Mouse (Mus musculus): Measurements from ENCODE around the gene Zfp366.

Gene Zfp366

DNA sequence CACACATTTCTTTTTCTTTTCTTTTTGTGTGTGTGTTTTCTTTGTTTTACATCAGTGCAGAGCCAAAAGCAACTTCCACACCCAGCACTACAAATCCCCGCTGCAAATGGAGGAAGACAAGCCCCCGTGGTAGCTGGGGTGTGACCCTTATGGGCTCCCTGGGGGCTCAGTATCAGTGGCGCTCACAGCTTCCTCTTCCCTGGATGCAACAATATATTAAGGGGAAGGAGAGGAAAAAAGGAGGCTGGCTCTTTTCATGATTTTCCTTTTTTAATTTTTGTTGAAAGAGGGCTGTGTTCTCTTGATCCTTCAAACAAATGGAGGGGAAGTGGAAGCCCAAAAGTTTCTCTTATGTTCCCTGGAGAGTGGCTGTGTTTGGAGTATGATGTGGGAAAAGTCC, 70.2 kb downstream of the Zfp366 start:
- no peak for DNase-seq (ENCODE audit: low spot score)

DNA sequence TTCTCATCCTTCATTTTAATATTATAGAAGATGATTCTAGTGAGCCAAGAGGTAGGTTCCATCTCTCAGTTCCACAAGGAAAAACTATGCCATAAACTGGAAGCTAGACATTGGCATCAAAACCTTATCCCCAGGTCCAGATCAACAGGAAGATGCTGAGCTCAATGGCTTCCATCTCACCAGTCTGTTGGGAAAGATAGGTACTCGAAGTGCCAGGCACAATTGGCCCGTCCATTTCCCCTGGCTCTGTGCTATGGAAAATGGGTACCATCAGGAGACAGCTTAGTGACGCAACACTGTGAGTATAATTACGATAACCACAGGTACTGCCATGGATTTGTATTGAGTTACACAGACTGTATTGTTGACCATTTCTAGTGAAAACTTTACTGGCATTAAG, 72.3 kb downstream of the Zfp366 start:
- no peak for DNase-seq (ENCODE audit: low spot score)

DNA sequence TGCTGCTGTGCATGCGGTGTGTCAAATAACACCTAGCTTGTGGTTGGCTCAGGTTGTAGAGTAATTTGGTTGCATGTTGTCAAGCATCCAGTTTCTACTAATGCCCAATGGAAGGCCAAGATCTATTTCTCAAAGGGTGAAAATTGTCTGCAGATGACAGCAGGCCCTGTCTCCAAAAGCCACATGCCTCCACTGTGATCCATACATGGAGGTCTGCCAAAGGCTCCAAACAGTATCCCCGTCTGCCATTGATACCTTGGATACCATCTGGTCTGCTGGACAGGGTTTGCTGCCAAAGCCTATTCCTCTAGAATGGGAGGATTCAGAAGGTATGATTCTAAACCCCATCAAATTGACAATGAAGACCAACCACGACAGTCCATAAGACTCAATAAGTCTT, 74.1 kb downstream of the Zfp366 start:
- DNase-seq (ENCODE audit: low spot score) = no peak

DNA sequence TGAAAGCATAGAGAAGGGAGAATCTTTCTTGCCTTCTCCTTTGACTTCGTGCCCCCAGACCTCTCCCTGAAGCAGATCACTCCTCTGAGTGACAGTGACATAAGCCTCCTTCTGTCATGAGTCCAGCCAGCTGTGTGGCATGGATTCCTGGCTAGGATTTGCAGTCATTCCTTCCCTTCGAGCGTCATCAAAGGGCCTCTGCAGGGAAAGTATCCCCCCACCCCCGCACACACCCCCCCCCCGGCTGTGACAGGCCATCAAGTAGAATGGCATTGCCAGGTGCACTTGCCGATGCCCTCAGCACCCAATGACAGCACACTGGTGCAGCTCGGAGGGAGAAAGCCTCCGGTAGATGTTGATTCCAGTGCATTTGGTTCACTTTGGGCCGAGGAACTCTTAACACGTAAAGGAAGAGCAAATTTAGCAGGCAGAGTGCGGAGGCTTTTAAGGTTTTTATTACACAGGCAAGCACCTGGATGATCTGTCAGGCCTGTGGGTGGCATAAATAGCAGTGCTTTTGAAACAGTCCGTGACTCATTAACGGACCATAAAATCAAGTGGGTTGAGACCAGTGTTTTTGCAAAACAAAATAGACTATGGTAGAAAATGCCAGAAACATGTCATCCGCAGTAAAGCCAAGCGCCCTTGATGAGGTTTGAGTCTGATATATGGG, 75.0 kb downstream of the Zfp366 start:
- no peak for DNase-seq (ENCODE audit: low spot score)

DNA sequence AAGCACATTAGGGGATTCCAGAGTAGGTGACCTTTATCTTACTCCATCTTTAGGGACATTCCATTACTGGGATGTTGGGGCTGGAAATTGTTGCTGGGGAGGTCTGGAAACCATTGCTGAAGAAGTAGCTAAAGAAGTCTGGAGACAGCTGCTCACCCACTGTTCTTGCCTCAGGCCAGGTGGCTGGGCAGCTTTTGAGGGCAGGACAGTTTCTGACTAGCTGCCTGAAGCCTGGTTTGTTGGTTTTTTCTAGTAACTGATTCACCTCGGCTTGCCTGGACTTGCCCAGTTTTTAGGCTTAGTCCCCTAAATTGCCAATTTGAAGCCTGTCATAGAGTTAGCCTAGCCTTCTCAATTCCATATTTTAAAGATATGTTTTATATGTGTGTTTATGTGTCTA, 77.8 kb downstream of the Zfp366 start:
- no peak for DNase-seq (ENCODE audit: low spot score)

DNA sequence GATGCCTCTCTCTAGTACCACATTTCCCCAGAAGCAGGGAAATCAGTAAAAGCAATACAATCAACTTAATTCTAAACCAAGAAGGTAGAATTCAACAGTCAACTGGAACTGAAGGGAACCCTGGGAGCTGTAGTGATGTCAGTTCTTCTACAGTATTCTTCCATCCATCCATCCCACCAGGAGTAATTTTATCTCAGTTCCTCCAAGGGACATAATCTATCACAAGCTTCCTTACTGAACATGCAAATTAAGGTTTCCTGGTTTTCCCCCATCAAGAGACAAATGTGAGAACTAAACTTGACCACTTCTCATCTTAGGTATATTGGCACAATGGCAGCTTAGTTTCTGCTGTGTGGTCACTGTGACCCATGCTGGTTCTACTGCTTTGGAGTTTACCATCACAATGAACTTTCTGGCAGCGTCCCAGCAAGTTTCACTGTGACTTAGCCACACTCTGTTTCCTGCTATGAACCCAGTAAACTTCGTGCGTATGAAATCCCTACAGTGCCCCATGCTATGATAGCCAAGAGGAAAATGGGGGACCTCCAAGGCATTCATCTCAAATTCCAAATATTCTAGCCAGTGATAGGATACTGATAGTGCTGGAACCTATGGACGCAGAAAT, 78.6 kb downstream of the Zfp366 start:
- DNase-seq (ENCODE audit: low spot score) = no peak

DNA sequence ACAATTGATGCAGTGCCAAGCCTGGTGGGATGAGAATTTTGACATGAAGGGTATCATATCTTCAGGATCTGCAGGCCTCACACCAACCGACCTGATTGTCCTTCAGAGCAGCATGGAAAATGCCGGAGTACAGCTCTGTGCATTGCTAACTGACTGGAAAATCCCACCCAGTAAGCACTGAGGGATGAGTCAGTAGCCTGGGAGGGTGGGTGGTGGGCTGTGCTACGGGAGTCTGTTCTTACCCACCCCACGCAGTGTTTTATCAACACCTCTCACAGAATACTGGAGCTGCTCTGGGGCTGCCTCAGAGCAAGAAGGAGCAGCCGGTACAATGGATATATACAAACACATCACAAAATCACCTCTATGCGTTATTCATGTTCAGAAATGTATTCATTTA, 79.9 kb downstream of the Zfp366 start:
- no peak for DNase-seq (ENCODE audit: low spot score)

DNA sequence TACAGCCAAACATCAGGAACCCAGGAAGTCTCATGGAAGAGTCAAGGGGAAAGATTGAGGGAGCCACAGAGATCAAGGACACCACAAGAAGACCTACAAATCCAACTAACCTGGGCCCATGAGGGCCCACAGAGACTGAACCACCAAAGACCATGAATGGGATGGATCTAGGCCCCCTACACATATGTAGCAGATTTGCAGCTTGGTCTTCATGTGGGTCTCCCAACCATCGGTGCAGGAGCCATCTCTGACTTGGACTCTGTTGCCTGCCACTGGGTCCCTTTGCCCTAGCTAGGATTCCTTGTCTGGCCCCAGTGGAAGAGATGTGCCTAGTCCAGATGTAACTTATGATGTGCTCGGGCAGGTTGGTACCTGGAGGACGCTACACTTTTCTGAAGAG, 87.4 kb downstream of the Zfp366 start:
- no peak for DNase-seq (ENCODE audit: low spot score)

DNA sequence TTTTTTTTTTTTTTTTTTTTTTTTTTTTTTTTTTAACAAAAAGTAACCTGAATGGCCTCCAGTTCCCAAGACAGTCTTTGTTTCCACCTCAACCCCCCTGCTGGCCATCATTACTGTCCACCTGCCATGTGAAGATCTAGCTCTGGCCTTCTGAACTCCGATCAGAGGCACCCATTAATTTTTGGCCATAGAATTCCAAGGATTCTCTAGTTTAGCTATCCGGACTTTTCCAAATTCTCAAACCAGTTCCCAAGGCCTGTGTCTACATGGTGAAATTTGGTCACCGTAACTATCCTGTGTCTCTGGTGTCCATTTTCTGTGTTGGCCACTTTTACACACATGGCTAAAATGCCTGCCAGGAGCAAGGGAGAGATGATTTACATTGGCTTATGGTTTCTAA, 92.9 kb downstream of the Zfp366 start:
- no peak for DNase-seq (ENCODE audit: low spot score)

DNA sequence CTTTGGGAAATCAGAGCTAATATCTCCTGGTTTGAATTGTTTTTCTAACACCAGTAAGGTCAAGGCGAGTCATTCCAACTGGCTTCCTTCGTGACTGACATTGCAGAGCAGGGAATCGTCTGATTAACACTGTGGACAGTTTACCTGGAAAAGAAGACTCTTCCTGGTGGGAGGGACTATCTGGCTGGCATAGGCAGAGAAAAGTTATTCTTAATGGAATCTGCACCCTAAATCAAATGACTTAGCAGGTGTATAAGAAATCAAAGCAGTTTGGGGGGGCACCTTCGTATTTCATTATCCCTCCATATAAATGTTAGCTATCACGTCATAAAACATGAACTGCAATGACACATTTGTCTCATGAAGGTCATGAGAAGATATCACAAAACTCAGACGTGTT, 93.9 kb downstream of the Zfp366 start:
- DNase-seq (ENCODE audit: low spot score) = no peak

DNA sequence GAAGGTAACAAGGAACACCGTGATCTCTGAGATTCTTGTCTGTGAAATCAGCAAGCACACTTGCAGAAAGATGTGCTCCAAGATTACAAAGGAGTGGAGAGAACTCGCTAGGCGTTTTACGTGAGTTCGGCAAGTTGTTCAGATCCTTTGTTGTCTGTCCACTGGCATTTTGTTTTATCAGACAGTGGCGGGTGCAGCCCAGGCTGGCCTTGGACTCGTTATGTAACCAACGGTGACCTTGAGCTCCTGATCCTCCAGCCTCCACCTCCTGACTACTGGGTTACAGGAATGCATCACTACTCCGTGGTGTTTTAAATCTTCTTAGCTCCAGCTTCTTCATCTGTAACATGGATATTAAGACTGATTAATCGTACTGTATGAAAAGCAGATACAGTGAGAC, 94.7 kb downstream of the Zfp366 start:
- no peak for DNase-seq (ENCODE audit: low spot score)

DNA sequence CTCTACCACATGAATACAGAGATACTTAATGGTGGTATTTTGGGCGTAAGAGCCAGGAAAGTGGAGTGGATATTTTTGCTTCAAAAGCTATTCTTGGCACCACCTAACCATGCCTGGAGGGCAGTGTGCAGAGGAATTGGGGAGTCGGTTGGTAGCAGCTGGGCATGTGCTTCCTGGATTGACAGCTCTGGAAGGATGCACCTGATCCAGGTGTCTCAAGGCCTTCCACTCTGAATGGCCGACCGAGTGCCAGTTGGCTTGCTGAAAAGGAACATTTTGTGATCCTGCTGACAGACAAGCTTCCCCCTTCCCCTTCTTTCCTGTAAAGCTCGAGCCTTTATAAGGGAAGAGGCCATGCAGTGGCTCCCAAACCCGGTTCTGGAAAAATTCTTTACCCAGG, 98.3 kb downstream of the Zfp366 start:
- no peak for DNase-seq (ENCODE audit: low spot score)

DNA sequence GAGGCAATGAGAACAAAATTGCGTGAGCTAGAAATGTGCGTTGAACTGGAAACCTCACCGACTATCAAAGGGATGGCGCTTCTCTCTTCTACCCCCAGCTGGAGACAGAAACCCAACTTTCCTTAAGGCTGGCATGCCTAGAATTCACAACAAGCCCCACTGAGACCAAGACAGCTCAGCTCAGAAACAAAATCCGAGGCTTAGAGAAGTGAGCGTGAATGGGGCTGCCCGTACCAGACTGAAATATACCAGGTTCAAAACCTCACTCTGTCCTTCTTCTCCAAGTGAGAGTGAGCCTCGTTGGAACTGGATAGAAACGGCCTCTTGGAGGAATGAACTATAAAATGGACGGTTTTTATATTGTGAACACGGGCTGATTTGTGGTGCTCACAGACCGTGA, 99.3 kb downstream of the Zfp366 start:
- DNase-seq (ENCODE audit: low spot score) = no peak

DNA sequence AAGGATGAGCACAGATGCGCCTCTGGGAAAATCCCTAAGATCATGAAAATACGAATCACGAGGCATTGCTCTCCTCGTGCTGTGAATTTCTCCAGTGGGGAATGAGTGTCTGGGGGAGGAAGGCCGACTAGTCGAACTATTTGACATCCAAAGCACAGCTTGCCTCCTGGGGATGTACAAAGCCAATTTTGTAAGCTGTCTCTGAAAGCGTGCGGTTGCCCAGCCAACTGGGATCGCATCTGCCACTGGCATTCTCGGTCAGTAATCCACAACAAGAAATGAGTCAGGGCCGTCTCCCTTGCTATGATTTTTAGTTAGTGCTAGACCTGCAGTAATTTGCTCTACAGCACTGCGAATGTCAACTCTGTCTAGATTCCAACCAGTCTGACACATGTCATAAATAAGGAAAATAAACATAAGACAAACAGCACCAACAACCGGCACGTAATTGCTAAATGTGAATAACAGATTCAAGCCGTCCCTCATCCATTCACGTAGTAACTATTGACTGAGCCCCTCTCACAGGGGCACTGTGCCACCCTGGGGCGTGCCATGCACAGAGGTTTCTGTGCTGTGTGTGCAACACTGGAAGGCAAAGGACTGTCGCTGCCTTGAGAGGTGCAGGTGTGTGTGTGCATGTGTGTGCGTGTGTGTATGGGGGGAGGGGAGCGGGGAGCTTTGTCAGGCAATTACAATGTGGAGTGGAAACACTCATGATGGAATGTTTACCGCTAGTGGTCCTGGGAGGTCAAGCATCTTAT, 100.0 kb downstream of the Zfp366 start:
- DNase-seq (ENCODE audit: low spot score) = peak; percentile 12

DNA sequence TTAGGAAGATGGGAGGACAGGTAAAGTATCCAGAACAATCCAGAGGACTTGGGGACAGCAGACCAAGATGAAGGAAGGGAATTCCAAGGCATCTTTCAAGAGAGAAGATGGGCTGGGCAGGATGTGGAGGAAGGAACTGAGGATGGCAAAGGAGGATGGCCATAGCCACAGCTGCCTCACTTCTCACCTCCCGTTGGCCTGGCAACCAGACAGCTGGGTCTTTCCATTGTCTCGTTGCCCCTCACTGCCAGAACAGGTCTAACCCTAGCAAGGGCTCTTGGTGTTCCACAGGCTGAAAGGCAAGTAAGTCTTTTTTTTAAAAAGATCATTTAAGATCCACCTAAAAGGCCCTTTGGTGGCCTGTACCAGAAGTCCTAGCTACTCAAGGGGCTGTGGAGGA, 100.6 kb downstream of the Zfp366 start:
- DNase-seq (ENCODE audit: low spot score) = no peak

DNA sequence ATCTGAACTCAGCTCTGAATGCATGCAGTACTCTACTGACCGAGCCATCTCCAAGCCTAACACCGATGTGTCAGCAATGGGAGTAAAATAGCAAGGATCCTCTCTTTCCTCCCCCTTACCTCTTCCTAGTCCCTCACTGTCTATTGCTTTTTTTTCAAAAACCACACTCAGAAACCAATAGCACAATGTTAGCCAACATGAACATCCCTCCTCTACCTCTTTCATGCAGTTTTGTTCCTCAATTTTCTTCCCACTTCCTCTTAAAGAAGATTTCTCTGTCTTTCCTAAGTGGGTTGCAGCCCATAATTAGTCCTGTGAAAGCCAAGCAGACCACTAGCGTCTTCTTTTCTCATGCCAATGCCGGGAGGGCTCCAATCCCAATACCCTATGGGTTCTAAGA, 102.6 kb downstream of the Zfp366 start:
- no peak for DNase-seq (ENCODE audit: low spot score)

DNA sequence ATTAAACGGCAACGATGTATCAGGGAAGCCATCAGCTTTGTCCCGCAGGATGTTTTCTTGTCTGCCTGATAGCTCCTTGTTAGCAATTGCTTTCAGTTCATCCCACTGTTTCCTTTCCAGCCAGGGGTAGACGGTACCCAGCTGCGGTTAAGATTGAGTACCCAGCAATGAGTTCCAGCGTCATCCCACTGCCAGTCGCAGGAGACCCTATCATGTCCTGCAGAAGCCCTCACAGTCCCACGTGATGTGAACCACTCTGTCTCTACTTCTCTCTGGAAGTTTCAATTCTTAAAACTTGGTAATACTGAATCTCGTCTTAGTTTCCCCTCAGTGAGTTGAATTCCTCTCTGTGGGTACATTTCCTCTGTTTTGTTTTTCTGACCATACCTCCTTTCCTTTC, 103.2 kb downstream of the Zfp366 start:
- DNase-seq (ENCODE audit: low spot score) = no peak

DNA sequence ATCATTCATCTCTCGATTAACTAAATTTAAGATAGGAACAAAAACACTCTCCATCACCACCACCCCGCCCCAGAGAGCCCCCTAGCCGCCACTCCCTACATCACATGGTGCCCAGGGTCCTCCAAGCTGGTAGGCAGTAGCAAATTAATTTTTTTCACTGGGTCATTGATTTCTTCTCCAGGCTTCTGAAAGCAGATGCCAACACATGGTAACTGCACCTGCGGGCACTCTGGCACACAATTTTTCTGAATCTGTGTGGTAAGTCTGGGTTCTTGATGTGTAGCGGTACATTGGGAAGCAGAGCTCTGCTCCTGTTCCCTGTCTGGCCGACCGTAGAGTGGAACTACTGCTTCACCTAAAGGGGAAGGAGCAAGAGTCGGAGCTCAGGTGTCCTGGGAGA, 106.1 kb downstream of the Zfp366 start:
- no peak for DNase-seq (ENCODE audit: low spot score)

DNA sequence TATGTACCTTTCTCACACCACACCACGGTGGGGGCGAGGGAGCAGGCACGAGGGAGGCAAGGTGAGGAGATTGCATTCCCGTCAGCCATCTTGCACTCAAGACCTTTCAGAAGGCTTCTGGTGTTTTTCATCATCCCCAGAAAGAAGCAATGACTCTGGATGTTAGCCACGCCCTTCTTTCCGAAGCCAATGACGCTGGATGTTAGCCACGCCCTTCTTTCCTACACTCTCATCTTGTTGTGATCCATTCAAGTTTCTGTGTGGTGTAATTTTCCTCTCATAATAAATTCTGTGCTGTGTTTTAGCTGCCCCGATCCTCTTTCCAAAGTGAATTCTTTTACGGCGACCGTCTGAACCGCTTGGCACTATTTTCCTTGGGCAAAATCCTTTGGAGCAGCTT, 109.6 kb downstream of the Zfp366 start:
- DNase-seq (ENCODE audit: low spot score) = no peak

DNA sequence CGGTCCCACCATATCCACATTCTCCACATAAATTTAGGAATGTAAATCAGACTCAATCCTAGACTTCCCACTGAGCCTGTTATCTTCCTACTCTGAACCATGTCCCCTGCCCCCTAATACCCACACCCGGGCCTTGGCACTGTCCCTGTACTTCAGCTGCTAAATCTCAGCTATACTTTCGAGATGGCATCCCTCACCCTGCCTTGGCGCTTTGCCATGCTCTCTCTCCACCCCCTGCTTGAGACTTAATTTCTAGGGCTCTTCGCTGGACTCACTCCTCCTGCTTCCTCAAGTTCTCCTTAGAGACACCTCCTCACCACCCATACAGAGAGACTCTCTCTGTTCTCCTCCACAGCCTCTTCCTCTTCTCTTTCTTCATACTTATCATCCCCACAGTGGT, 115.3 kb downstream of the Zfp366 start:
- no peak for DNase-seq (ENCODE audit: low spot score)
